Mouse (Mus musculus) adrenal gland, adult 2 months (tissue): Measurements from ENCODE around the gene Dnase1. TPM values are rescaled to one million over a fixed set of nuclear protein-coding genes. Genes with fewer than 3 reads are reported as not detected.
"Not testable (repeated sequence)": the region's sequence is repeated elsewhere in the genome, so short reads cannot be mapped to it uniquely, and the experiment has no call there.

Experiments
- DNase-seq: peaks from one replicate; pipeline ENCODE4 v3.0.0; 2021
- microRNA-seq, 2 experiments: library from miRNA; unstranded; fragments of <30 nt; microRNA quantifications; one replicate each; pipeline ENCODE4 v1.2.0; 2021
- polyA plus RNA-seq: library from polyadenylated mRNA; depleted of rRNA; stranded (reverse); fragments of >200 nt; gene quantifications from 2 replicates; pipeline ENCODE4 v1.2.3, GENCODE M21; 2012; rRNA removed
- total RNA-seq, 2 experiments: library from RNA; stranded (reverse); gene quantifications; 2 replicates each; pipeline ENCODE4 v1.2.3; 2021

Dnase1 gene
- total and polyA plus RNA-seq, 3 experiments = not detected

- DNase-seq = no peak
These were observed 8.8 kb downstream of the Dnase1 start for GRCm38 (mm10) chr16:4045524-4045923.

GRCm38 (mm10) chr16:4052601-4053000, 15.9 kb downstream of the Dnase1 start:
- no peak for DNase-seq

DNA sequence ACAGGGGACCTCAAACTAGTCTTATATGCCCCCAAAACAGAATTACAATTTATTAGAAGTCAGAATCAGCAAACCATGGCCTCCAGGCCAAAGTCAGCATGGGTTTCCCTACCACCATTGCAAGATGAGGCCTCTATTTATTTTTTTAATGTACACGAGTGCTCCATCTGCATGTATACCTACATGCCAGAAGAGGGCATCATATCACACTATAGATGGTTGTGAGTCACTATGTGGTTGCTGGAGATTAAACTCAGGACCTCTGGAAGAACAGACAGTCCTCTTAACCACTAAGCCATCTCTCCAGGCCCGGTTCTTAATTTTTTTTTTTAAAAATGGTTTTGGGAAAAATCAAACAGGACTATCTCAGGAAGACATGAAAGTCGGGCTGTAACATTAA, 17.1 kb downstream of the Dnase1 start:
- DNase-seq = no peak

DNA sequence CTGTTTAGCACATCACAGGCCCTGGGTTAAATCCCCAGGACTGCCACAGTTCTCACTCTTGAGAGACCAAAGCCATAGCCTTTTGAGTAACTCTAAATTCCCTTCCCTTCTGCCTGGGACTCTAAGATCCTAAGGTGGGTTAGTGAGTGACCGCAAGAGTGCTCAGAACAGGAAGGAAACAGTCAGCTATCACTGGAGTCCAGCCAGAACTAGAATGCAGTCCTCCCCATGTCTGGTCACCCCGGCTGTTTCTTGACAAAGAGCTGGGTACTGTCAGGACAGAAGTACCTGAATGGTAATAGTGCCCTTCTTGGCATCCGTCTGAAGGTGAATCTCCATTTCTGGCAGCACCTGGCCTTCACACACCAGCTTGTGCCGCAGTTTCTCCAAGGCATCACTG, 28.2 kb downstream of the Dnase1 start:
- no peak for DNase-seq

GRCm38 (mm10) chr16:4068588-4068987, 31.8 kb downstream of the Dnase1 start:
- peak; percentile 63 for DNase-seq

DNA sequence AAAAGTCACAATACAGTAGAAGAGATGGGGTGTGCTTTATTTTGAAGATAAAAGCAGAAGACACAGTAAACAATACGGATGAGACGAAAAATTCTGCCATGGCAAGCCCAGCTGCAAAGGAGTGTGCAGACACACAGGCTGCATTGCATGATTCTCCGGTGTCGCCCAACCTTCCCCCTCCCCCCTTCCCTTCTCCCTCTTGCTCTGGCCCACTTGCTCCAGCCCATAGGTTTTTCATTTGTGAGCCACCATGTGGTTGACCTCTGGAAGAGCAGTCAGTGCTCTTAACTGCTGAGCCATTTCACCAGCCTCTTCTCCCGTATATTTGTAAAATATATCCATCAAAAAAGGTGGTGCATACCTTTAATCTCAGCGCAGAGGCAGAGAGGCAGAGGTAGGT, 37.6 kb downstream of the Dnase1 start:
- no peak for DNase-seq

DNA sequence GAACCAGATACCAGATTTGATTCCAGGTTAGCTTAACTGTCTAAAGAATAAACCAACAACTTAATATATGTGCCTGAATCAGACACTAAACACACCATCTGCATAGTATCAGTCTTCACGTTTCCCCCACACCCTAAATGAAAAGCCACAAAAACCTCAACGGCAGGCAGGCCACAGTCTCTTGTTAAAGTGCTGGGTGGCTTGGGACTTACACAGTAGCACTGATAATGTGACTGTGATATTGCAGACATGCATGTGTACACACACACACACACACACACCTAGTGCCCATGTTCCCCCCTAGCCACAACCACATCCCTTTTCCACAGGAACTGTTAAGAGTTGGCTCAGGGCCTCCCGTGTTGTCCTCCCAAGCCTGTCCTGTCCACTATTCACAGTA, 38.1 kb downstream of the Dnase1 start:
- no peak for DNase-seq

DNA sequence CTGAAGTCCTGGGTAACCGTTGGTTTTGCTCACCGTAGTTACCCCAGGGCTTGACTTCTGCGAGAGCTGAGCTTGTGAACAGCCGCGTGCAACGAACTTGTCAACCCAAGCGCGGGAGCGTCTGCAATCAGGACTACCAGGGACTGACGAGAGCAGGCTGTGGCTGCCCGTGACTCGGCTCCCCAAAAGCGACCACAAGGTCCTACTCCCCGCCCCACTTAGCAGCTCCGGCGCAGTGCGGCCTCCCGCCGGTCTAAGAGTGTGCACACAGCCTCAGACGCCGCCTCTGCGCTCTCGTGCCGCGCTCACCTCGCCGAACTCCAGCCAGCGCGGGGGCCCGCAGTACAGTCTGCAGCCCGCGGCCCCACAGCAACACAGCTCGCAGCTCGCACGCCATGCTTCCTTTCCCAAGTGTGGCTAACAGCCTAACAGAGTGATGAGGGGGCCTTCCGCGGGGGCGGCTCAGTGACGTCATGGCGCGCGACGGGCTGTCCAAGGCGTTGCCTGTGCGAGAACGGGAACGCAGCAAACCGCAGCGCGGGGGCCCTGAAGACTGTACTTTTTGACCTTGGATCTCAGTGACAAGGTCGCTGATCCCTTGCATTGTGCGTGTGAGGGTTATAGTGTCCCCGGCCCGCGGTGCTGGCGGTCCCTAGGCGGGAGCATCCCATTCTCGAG, 40.8 kb downstream of the Dnase1 start, which contains the start of gene Trap1:
Gene Trap1 (minus strand): TSS at position 444 of the 678 bp plus-strand sequence.
- DNase-seq = peak; percentile 96

DNA sequence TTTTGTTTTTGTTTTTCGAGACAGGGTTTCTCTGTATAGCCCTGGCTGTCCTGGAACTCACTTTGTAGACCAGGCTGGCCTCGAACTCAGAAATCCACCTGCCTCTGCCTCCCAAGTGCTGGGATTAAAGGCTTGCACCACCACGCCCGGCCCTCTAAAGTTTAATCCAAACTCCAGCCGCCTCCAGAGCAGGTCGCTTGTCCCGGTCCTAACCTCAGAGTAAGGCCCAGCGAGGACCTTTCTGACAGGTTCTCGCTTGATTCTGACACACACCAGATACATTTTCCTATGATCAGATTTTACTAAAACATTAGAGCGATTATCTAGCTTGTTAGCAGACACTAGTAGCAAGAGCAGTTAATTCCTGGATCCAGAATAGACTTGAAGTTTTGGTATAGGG, 41.6 kb downstream of the Dnase1 start:
- DNase-seq = not testable (repeated sequence)

- no peak for DNase-seq
These were observed 42.9 kb downstream of the Dnase1 start for GRCm38 (mm10) chr16:4079656-4080055.

- DNase-seq = not testable (repeated sequence)
These were observed 43.7 kb downstream of the Dnase1 start for GRCm38 (mm10) chr16:4080419-4080818.

GRCm38 (mm10) chr16:4085051-4085450, 48.3 kb downstream of the Dnase1 start:
- DNase-seq = no peak

DNA sequence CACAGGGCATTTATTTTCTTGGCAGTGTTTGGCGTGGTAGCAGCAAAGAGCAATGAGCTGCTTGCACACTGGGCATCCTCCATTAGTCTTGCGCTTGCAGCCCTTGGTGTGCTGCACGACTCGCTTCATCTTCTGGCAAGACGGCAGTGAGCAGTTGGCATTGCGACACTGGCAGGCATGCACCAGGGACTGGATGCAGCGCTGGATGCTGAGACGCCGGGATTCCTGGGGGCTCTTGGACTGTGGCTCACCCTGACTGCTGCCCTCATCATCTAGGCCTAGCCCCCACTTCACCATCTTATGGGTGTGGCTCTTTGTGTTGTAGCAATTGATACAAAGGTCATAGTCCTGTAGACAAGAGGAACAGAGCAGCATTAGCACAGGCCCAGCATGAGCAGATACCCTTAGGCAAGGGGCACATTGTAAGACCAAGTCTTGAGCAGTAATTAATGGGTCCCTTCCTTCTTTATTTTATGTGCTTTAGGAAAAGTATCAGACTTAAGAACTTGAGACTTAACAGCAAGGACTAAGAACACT, 49.2 kb downstream of the Dnase1 start:
- no peak for DNase-seq

DNA sequence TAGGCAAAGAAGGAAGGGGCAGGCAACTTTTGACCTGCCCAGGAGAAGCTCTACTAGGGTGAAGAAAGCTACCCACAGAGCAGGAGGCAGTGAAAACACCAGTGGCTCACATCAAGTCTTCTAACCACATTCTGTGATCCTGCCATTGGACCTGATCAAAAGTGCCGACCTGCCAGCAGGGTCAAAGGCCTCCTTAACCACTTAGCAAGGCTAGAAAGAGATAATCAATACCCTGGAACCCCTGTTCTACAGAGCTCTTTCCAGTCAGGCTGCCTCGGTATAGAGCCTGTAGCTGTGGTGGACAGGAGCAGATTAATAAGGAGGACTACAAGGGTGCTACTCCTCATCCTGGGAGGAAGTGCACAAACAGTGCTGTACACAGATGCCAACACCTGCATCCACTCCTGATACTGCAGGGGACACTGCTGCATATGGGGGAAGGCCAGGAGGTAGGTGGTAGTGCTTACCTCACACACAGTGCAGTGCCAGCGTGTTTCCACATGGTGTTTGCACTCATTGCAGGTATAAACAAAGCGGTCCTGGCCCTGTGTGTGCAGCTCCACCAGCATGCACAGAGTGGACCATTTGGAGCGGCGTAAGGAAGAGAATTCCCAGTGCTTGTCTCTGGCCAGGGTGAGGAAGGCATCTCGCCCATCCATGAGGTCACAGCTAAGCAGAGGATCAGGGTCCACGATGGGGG, 50.6 kb downstream of the Dnase1 start:
- no peak for DNase-seq

Small RNAs within 50 kb of the gene (microRNA-seq; reads per million reads assigned to microRNA genes)
- 0 reads per million in 2 experiments for gene Gm23413

Other genes with a start within 250 kb of the Dnase1 start
- not detected for gene Olfr15, start 206.1 kb upstream of the Dnase1 start, total RNA-seq
- not detected in 2 replicates for gene Olfr15, start 206.1 kb upstream of the Dnase1 start, polyA plus RNA-seq
- gene Zfp174, start 189.7 kb upstream of the Dnase1 start, total RNA-seq = 10 to 100 TPM in 1 of 2 experiments, 1 to 10 TPM in 1; 4.7 to 15.2 TPM
- 2.7 and 5.0 TPM in 2 replicates for gene Zfp174, start 189.7 kb upstream of the Dnase1 start, polyA plus RNA-seq
- 100 to 1,000 TPM in 1 of 2 experiments, 10 to 100 TPM in 1; 75.7 to 106 TPM for gene Naa60, start 164.6 kb upstream of the Dnase1 start, total RNA-seq
- gene Naa60, start 164.6 kb upstream of the Dnase1 start, polyA plus RNA-seq = 91.3 and 122 TPM in 2 replicates
- 10 to 100 TPM; 11.7 to 19.7 TPM for gene Zfp597, start 152.4 kb upstream of the Dnase1 start, total RNA-seq
- 3.2 and 4.1 TPM in 2 replicates for gene Zfp597, start 152.4 kb upstream of the Dnase1 start, polyA plus RNA-seq
- under 1 TPM in 1 of 2 experiments, not detected in 1; 0.52 TPM for gene Gm20695, start 152.3 kb upstream of the Dnase1 start, total RNA-seq
- not detected in 2 replicates for gene Gm20695, start 152.3 kb upstream of the Dnase1 start, polyA plus RNA-seq
- gene 1700037C18Rik, start 128.3 kb upstream of the Dnase1 start, total RNA-seq = 1 to 10 TPM; 4.0 to 6.3 TPM
- gene 1700037C18Rik, start 128.3 kb upstream of the Dnase1 start, polyA plus RNA-seq = 11.4 and 11.9 TPM in 2 replicates
- gene Cluap1, start 128.1 kb upstream of the Dnase1 start, total RNA-seq = 10 to 100 TPM; 14.4 to 18.2 TPM
- gene Cluap1, start 128.1 kb upstream of the Dnase1 start, polyA plus RNA-seq = 10.3 and 15.2 TPM in 2 replicates
- gene Nlrc3, start 60.3 kb upstream of the Dnase1 start, total RNA-seq = 1 to 10 TPM; 2.4 to 3.5 TPM
- 8.2 and 8.3 TPM in 2 replicates for gene Nlrc3, start 60.3 kb upstream of the Dnase1 start, polyA plus RNA-seq
- gene Slx4, start 33.2 kb upstream of the Dnase1 start, total RNA-seq = 10 to 100 TPM; 20.1 to 26.5 TPM
- gene Slx4, start 33.2 kb upstream of the Dnase1 start, polyA plus RNA-seq = 13.0 and 15.6 TPM in 2 replicates
- gene Trap1, start 40.9 kb downstream of the Dnase1 start, total RNA-seq = 100 to 1,000 TPM; 208 to 249 TPM
- 158 and 206 TPM in 2 replicates for gene Trap1, start 40.9 kb downstream of the Dnase1 start, polyA plus RNA-seq
- 10 to 100 TPM; 39.7 to 72.3 TPM for gene Crebbp, start 177.1 kb downstream of the Dnase1 start, total RNA-seq
- gene Crebbp, start 177.1 kb downstream of the Dnase1 start, polyA plus RNA-seq = 22.9 and 38.1 TPM in 2 replicates